Mouse (Mus musculus) left cerebral cortex, postnatal 36 days (tissue): Measurements from ENCODE around the gene Tnrc6a. TPM values are rescaled to one million over a fixed set of nuclear protein-coding genes. Genes with fewer than 3 reads are reported as not detected.
A peak's percentile ranks its signal among the peaks of the same experiment; 100 is the strongest.

Experiments used
- DNase-seq, 2 experiments: peaks; one replicate each; pipeline ENCODE4 v3.0.0; 2021 to 2022; ENCODE audit warnings: low spot score in 2 of 2, mixed read lengths in 1 of 2
- intact Hi-C: fragments of 180-260 bp; cut with DNase I; formaldehyde crosslinking; loops from one replicate; pipeline ENCODE4 v1.15.1; 2025
- total RNA-seq, 2 experiments: library from RNA; stranded (reverse); gene quantifications; 2 replicates each; pipeline ENCODE4 v1.2.3; 2021

Gene Tnrc6a
- total RNA-seq, 2 experiments from 2014 or later, result 43.5 to 59.0 TPM

DNA sequence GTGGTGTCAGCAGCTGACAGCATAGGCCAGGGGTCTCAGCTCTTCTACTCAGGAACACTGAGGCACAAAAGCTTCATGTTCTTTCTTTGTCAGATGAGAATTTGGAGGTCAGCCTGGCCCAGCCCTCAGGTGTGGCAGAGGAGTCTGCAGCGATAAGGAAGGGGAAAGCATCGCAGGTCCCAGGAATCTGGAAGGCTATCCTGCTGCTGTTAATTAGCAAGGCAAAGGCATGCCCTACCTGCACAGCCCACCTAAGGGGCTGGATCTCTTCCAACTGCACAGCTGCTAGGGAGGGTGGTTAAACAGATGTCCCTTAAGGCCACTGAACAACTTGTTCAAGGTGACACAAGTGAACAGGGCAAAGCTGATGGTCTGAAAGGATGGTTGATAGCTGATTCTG is 91.5 kb downstream of the Tnrc6a start:
- no peak for DNase-seq

DNA sequence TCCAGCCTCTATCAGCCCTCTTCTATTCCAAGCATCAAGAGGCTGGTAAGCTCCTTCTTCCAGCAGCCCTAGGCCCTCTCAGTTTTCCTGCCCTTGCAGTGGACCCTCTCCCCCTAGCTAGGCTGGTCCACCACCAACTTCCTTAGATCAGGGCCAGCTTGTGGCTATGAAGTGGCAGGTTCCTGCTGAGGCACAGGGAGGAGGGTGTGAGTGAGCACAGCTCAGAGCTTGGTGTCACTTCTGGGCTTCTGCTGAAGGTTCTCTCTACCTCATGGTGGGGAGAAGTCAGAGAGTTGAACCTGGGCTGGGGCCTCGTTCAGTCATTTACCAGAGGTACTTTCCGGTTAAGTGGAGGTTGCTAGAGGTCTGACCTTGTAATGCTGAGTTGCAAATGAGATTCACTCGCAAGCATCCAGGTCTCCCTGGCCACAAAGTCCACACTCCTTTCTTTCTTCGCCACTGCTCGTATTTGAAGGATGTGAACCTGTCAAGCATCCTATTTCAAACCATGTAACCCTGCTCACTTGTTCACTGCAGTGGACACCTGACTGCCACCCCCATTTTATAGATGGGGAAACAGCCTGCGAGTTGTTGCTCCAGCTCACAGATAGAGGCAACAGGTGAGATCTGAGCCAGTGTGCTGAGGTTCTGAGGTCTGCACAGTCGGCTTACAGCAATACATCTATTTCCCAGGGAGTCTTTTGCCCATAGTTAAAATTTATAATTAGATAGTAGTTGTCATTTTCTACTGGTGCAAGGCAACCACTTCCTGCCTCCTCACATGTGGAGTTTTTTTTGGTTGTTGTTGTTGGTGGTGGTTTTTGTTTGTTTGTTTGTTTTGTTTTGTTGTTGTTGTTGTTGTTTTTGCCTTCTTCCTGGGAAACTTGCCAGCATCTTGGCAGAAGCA is 94.0 kb downstream of the Tnrc6a start:
- DNase-seq, result no peak
- intact Hi-C loops, result no loop called here

More for the DNA sequence above, 91.5 kb downstream of the Tnrc6a start:
- intact Hi-C loops, result no loop called here

- DNase-seq, result peak in 1 of 2 experiments; percentile 29
- intact Hi-C loops, result no loop called here
Measured at GRCm38 (mm10) chr7:123218620-123219019, 94.9 kb downstream of the Tnrc6a start.

- intact Hi-C loops, result no loop called here
- no peak for DNase-seq
Measured at GRCm38 (mm10) chr7:123219781-123220632, 96.3 kb downstream of the Tnrc6a start.

GRCm38 (mm10) chr7:123220633-123220942 is 96.9 kb downstream of the Tnrc6a start:
- intact Hi-C loops, result no loop called here
- no peak for DNase-seq

DNA sequence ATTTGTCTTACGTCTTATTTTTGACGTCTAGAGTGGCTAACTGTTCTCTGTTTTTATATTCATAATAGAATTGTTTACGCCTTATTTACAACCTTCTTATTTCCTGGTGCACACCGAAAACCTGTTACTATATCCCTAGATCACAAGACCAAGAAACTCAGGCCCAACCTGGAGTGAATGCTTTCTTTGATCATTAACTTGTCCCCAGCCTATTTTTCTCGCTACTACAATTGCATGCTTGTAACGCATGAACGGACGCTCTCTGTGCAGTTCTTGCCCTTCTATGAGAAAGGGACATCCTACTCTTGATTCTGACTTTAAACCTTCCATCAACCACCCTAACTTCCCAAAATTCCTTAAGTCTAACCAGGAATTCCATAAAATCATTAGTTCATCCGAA is 100.4 kb downstream of the Tnrc6a start:
- intact Hi-C loops, result no loop called here

DNA sequence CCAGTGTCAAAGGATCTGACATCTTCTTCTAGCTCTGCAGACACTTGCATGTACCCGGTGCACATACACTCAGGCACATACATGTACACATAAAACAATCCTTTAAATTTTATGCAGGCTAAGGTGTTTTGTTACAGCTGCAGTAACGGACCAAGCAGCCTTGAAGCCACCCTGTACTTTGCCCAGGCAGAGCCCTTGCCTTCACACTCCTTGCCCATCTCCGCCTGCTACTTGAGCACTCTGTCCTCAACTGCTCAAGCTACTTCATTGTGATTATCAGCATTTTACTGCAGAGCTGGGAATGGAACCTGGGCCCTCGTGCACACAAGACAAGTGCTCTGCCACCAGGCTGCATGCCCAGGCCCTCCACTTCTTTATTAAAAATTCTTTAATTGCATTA is 101.5 kb downstream of the Tnrc6a start:
- intact Hi-C loops, result no loop called here
- no peak for DNase-seq

More for the DNA sequence above, 100.4 kb downstream of the Tnrc6a start:
- DNase-seq, result no peak

GRCm38 (mm10) chr7:123235449-123235848 is 111.8 kb downstream of the Tnrc6a start:
- no peak for DNase-seq
- intact Hi-C loops, result no loop called here

GRCm38 (mm10) chr7:123238621-123239020 is 114.9 kb downstream of the Tnrc6a start:
- DNase-seq, result no peak
- intact Hi-C loops, result no loop called here

DNA sequence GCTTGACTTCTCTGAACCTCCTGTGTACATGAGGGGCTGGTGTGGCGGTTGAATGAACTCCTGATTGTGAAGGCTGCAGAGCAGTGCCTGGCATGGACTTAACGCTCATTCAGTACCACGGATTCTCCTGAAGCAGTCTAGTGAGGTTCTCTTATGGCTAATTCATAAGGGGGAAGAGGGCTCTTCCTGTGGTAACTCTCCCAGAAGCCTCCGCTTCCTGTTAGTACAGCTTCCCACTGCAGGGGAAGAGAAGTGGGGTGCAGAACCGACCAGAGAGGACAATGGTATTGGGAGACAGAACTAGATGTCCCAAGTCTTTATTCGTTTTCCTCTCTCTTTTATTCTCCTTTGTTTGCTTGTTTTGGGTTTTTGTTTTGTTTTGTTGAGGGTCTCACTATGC is 116.4 kb downstream of the Tnrc6a start:
- intact Hi-C loops, result no loop called here
- DNase-seq, result no peak

- intact Hi-C loops, result no loop called here
- no peak for DNase-seq
Measured at GRCm38 (mm10) chr7:123242241-123242640, 118.6 kb downstream of the Tnrc6a start.

DNA sequence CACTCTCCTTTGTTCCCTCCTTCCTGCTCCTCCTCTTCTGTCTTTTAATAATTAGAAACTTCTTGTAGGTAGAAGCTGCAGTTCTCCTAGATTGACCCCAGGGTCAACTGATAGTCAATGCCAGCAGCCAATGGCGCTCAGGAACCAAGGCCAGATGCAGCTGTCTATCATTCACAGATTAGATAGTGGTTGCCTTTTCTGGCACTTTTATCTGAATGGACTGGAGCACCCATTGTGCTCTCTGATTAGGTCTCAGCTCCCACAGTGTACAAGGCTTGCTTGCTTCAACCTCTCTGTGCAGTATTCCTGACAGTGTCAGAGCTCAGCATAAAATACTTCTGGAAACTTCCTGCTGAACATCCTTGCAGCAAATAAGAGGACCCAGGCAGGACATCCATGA is 121.1 kb downstream of the Tnrc6a start:
- intact Hi-C loops, result no loop called here
- no peak for DNase-seq

Other genes starting within 250 kb of the Tnrc6a start
- gene Rbbp6, start 158.2 kb upstream of the Tnrc6a start, total RNA-seq, result 10 to 100 TPM; 56.3 to 71.0 TPM
- gene Slc5a11, start 90.9 kb downstream of the Tnrc6a start, total RNA-seq, result 1 to 10 TPM in 1 of 2 experiments, under 1 TPM in 1; 0.82 to 1.1 TPM
- 10 to 100 TPM; 79.2 to 89.2 TPM for gene Lcmt1, start 245.9 kb downstream of the Tnrc6a start, total RNA-seq
- gene Arhgap17, start 246.0 kb downstream of the Tnrc6a start, total RNA-seq, result 10 to 100 TPM; 11.6 to 18.0 TPM